Mouse (Mus musculus): Measurements from ENCODE around the gene Zfp229.
"Not testable (repeated sequence)": the region's sequence is repeated elsewhere in the genome, so short reads cannot be mapped to it uniquely, and the experiment has no call there.

The Zfp229 gene

DNA sequence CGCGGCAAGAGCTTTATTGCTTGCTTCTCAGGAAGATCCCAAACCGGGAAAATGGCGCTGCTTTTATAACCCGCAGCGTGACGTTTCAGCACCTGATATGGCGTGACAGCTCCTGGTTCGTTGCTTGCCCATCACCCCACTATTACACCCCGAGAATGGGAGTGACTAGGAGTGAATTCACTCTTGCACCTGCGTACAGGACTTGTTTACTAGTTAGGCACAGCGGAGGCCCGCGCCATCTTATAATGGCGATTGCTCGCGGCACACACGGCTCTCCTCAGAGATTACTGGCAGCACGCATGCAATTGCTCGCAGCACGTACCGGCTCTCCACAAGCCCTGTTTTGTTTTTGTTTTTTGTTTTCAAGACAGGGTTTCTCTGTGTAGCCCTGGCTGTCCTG is at the start of gene Zfp229:
Zfp229 (plus strand) TSS at position 301 of the 400 bp plus-strand sequence.
- DNase-seq, result not testable (repeated sequence)

DNA sequence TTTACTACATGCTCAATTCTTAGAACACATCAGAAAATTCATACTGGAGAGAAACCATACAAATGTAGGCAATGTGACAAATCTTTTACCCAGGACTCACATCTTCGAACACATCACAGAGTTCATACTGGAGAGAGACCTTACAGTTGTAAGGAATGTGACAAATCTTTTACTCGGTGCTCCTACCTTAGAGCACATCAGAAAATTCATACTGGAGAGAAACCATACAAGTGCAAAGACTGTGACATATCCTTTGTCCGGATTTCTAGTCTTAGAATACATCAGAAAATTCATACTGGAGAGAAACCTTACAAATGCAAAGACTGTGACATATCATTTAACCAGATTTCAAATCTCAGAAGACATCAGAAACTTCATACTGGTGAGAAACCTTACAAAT is 39.0 kb upstream of the Zfp229 start, which contains the start of gene Gm10226:
Gm10226 (plus strand) TSS at position 301 of the 400 bp plus-strand sequence.
- DNase-seq, result no peak

DNA sequence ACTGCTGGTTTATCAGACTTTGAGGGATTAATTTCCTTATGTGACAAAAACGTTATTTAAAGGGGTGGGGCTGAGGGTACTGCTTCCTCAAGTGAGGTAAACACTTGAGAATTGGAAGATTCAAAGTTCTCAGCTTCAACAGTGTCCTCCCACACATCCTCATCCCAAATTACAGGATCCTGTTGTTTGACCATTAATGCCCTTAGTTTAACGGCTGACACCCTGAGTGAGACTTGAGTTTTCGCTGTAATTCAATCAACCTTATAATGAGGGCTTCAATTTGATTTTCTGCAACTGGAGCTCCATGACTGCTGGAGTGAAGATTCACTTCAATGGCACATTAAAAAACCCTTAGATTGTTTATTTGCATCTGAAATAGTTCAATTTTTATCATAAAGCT is 37.3 kb upstream of the Zfp229 start:
- no peak for DNase-seq

DNA sequence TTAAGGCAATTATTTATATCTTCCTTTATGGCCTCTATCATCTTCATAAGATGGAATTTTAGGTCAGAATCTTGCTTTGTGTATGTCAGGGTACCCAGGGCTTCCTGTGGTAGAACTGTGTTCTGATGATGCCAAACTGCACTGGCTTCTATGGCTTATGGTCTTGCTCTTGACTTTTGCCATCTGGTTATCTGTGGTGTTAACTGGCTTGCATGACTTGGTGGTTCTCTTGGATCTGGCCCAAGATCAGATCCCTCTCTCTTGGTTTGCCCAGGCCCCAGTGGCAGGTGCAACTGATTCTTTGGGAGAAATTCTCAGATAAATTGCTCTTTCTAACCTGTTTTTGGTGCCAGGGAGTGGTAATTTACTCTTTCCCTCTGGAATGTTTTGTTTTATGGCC is 34.5 kb upstream of the Zfp229 start:
- DNase-seq, result no peak

DNA sequence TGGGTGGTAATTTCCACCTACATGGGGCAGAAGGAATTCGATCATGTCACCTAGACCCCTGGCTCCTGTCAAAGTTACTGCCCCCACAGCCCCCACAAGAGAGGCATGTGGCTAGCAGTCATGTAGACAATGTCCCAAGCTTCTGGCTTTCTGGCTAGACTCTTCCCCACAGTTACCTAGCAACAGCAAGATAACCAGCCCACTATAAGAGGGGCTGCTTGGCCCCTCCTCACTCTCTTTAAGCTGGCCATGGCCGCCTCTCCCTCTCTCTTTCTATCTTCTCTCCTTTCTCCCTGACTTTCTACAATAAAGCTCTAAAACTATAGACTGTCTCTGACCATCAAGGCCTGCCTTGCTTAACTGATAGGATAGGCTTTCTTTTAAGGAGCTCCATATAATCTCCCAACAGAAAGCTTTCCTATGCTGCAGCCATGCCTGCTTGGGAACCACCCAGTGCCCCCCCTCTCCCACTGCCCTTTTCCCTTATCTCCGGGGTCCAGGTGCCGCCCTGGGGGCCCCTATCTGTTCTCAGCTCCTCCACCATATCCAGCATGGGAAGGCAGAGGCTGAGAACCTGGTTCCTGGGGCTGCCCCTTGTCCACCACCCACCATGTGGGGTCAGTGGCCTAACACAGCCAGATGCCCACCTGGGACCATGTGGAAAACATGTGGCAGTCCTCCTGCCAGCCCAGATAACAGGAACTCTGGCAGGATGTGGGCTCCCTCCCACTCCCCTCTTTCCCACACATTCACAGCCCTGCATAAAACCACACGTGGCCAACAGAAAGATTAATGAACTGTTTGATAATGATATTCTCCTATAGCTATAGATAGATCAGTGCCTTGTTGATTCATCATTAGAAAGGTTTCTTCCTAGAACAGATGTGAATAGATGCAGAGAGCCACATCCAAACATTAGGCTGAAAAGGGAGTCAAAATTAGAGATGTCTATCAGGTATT is 28.0 kb upstream of the Zfp229 start:
- DNase-seq, result no peak

DNA sequence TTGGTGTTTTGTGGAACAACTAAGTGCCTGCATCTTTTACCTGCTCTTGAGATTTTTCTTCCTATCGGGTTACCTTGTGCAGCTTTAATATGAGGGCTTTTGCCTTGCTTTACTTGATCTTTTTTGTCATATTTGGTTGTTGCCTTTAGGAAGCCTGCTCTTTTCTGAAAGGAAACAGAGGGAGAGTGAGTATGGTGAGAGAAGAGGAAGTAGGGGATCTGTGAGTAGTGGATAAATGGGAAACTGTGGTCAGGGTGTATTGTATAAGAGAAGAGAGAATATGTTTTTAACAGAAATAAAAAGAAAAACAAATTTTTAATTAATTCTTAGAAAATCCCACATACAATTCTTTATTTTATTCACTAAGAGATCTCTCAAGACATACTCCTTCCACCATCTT is 27.2 kb upstream of the Zfp229 start:
- DNase-seq, result no peak

DNA sequence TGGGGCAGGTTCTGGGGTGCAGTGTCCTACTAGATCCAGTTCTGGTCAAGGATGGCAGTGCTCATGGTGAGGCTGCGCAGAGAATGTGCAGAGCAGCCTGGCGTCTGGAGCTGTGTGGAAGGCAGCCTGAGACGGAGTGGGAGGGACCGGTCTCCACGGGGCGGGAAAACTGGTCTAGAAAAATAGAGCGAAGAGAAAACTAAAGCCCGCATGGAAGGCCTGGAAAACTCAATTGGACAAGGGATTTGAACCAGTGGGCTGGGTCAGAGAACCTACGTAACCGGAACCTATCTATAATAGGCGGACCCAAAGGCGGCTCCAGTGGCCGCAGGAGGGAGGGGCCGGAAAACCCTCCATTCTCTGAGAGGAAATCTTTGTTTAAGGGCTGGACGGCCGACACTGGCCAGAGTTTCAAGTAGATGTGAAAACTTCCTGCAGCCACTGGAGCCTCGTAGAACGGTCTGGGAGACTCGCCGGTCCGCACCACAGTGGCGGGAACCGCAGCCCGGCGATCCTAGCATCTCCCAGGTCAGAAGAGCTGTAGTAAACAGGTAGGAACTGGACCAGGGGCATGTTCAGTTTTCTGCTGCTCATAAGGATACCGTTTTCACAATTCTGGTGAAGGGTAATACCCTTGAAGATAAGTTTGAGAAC is 23.1 kb upstream of the Zfp229 start, which contains the start of gene Zfp760:
Zfp760 (plus strand) TSS at position 399 of the 654 bp plus-strand sequence.
- peak; percentile 87 for DNase-seq

DNA sequence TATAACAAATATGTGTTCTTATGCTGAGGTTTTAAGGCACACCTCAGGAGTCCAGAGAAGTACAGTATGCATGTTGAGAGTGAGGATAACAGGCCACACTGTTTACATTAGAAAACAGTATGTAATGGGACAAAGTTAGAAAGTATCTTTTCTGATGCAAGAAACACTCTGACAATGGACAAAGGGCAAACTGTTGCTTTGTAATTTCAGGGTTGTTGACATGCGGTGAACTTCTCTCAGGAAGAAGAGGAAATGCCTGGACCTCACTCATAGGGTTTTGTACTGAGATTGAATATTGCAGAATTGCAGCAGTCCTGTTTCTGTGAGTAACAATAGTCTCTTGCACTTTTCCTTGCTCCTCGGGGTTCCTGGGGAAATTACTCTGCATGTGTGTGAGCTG is 22.2 kb upstream of the Zfp229 start:
- DNase-seq, result no peak

DNA sequence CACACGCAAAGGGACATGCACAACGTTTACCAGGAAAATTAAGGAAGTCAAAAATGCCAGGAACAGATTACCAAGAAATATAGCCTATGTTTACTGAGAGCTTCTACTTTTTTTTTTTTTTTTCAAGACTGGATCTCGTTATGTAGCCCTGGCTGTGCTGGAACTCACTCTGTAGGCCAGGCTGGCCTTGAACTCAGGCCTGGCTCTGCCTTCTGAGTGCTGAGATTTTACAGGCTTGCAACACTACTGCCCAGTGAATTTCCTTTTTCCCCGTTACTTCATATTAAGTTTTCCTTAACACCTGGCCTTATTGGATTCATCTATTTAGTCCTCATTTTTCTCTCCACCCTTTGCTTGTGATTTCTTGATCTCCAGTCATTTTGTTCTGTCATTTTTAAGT is 2.5 kb downstream of the Zfp229 start:
- no peak for DNase-seq

DNA sequence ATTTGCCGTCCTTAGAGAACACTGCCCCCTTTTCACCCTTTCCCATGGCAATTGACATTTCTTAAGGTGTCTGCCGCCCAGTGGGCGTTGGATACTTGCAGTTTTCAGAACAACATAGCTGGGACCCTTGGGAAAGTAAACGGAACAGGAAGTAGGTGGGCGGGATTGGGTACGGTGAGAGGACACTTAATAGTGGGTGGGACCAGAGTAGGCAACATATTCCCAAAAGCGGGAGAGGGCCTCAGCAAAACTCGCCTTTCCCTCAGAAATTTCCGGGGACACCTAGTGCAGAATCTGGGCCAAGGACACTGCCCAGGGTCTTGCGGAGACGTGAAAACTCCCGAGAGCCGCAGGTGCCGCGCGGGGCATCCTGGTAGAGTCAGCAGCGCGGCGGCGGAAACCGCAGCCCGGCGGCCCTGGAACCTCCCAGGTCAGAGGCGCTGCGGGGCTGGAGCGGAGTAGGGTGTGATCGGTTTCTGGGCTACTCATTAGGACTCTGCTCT is 3.0 kb downstream of the Zfp229 start:
- peak; percentile 47 for DNase-seq

DNA sequence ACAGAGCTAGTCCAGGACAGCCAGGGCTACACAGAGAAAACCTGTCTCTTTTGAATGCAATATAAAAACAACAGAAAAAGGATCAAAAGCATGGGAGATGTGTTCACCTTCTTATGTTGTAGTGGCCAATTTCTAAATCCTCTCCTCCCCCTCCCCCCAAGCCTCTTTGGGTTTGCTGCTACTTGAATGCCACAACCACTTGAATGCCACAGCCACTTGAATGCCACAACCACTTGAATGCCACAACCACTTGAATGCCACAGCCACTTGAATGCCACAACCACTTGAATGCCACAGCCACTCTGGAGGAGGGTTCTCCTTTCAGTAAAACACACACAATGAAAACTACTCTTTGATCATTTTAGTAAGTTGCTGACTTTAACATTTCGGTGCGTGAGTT is 22.2 kb downstream of the Zfp229 start:
- no peak for DNase-seq

DNA sequence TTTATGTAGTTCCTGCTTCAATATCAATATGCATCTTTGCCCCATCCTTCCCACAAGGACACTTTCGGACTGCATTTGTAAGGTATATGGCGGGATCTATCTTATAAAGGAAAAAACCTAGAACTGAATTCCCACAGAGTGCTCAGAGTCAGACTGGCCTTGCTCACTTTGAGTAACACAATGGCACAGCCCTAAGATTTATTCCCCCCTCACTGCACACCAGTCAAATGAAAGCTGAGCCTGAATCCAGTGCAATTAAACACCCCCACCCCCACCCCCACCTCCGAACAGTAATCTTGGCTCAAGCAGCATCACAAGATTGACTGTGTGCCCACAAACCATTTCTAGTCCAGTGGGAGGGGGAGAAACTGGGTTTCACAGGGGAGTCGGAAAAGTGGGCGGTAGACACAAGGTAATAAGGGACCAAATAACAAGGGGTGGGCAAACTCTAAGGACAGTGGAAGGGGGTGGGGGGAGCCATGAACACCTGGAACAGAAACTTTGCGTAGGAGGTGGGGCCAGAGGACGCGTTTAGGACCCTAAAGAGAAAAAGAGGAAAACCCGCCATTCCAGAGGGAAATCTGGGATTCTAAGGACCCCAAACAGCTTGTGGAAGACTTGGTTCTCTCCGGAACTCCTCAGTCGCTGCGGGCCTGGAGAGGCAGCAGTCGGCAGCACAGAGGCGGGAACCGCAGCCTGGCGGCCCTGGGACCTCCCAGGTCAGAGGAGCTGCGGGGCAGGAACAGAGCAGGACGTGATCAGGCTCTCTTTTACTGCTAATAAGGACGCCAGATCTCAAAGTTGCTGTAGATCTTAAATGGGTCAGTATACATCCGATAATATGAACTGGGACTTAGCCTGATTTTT is 23.0 kb downstream of the Zfp229 start:
- DNase-seq, result no peak

DNA sequence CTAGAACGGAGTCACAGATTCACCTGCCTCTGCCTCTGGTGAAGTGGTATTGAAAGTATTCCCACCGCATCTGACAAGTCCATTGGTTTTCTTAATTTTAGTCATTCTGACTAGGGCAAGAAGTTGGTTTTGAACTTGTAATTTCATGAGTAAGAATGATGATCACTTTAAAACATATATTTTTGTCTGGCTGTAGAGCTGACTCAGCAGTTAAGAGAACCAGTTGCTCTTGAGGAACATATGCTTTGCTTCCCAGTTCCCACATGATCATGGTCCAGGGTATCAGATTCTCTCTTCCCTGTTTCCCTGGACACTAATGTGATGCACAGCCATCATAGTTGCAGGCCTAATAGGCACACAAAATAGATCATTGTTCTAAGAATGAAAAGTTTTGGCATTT is 39.7 kb downstream of the Zfp229 start:
- DNase-seq, result no peak

DNA sequence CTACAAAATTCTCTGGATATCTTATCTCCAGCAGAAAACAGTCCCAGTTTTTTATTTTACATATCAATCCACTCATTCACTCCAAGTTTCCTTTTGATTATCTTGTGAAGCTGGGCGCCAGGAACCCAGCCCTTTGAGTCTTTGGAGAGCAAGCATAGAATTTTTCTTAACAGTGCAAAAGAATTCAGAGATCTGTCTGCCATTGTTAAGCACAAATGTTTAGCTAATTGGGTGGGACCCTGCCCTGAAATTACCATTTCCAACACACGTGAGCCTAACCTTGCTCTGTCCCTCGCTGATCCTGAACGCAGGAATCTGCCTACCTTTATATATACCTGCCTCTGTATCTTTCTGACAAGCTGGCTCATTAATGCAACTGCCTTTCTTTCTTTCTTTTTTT is 61.7 kb downstream of the Zfp229 start:
- no peak for DNase-seq

DNA sequence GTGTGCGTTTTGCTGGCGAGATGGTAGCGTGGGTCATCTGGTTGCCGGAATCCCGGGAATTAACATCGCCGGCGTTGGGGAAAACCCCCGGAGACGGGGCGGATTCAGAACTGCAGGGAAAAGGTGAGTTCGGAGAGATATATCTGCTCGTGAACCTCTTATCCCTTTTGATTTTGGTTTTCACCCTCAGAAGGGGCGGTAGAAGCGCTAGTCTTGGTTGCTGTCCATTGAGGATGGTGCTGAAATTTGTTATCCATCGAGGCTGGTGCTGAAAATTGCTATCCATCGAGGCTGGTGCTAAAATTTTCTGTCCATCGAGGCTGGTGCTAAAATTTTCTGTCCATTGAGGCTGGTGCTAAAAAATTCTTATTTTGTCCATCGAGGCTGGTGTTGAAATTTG is 70.8 kb downstream of the Zfp229 start:
- not testable (repeated sequence) for DNase-seq

All from layer of hippocampus, adult 9-11 months (tissue).